Mouse (Mus musculus) embryo, embryonic 10.5 days (tissue): Measurements from ENCODE around the gene Bex1.

Experiments used
- DNase-seq: peaks from one replicate; pipeline ENCODE4 v3.0.0-alpha.2; 2015; ENCODE audit warnings: low spot score

Gene Bex1

DNA sequence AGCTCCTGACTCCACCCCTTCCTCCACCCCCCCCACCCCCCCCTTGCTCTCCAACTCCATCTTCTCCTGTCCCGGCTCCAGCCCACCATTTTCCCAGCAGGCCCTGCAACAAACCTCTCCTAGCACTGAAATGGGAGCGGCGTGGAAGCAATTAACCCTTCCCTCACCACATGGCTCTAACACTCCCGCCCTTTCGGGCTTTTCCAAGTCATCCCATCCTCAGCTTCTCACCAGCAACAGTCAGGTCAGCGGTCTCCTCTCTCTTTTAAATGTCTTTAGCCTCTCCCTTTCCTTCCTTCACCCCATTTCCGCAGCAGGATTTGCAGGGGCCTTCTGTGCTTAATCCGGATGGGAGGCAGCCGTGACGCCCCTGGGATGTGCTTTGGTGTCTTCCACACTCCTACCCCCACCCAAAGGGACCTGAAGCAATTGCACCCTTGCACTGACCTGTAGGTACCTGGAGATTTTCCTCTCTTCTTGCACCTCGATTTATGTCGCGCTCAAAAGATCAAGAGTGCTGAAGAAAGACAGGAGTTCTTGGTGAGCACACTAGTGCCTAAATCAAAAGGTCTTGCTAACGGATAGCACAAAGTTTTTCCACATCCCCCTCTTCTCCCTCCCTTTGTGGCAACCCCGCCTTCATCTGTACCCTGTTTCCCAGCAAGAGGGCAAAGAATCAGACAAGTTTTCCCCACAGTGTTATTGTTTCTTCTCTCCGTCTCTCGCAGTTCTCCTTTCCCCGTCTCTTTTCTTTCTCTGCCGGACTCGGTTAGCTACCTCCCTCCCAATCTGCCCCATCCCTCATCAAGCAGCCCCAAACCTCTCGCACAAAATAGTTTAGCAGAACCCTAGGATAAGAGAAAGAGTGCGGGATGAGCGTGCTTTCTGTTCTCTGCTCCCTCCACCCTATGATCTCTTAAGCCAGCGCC lies 43.9 kb downstream of the Bex1 start:
- peak; percentile 82 for DNase-seq

DNA sequence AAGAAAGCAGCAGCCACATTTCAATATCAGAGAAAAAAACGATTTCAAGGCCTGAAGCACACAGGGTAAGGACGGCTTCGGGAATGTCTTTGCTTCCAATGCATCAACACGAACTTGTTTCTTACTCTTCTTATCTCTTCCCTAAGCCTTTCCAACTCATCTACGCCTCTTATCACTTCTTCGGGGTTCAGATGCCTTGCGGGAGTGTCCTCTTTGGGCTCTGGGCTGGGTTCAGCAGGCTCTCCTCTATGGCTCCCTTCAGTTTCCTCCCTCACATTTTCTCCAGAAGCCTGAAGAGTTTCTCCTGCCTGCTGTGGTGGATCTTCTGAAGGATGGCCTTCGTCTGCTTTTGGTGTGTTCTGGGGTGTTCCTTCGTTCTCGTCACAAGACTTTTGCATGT lies 44.7 kb downstream of the Bex1 start:
- DNase-seq = no peak
